Mouse (Mus musculus): ENCODE results near the gene Gm13696.
"Not testable (repeated sequence)": the region's sequence is repeated elsewhere in the genome, so short reads cannot be mapped to it uniquely, and the experiment has no call there.

The Gm13696 gene

GRCm38 (mm10) chr2:83972823-83973222 is at the start of gene Gm13696:
Gm13696 (plus strand) TSS chr2:83973123.
- DNase-seq (ENCODE audit: low read depth, low spot score) = not testable (repeated sequence)

DNA sequence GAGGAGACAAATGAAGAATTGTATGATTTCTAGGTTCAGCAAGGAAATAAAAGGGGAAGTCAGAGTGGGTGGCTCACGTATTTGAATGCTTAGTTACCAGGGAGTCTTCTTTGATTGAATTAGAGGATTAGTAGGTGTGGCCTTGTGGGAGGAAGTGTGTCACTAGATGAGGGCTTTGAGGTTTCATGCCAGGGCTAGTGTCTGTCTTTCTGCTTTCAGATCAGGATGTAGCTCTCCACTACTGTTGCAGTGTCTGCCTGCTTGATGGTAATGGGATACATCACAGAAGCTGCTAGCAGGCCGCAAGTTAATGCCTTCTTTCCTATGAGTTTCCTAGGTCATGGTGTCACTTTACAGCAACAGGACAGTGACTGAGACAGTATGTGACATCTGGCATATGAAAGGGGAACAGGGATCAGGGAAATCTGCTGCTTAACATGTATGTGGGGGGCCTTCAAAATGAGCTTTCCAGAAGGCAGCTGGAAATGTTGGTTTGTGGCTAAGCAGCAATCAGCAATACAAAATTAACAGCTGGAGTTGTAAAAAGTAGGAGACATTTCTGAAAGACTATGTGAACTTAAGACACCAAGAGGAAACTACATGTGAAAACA is 43.3 kb upstream of the Gm13696 start:
- DNase-seq (ENCODE audit: low read depth, low spot score) = no peak

- DNase-seq (ENCODE audit: low read depth, low spot score) = peak; percentile 11
Measured at GRCm38 (mm10) chr2:83940931-83941361, 32.0 kb upstream of the Gm13696 start, which contains the start of gene Zswim2. Zswim2 (minus strand) TSS chr2:83941228.

GRCm38 (mm10) chr2:83941378-83941777 is 31.5 kb upstream of the Gm13696 start:
- DNase-seq (ENCODE audit: low read depth, low spot score) = no peak

DNA sequence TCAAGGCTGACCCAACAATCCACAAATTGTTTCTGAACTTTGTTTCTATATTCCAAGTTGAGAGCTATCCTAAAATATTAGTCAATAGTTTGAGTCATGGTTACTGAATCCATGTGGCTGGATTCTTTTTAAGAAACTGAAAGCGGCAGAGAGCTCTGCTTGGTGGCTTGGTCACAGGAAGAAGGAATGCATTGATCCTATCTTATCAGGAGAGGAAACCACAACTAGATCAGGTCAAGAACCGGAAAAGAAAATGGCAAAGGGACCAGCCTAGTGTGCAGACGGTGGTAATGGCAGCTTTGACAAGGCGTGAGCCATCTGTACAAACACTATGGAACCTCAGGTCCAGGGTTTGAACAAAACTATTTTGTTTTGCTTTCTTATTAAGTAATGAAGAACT is 31.1 kb upstream of the Gm13696 start:
- no peak for DNase-seq (ENCODE audit: low read depth, low spot score)

- DNase-seq (ENCODE audit: low read depth, low spot score) = not testable (repeated sequence)
Measured at GRCm38 (mm10) chr2:83955393-83955792, 17.5 kb upstream of the Gm13696 start, which contains the start of gene Gm13698. Gm13698 (plus strand) TSS chr2:83955693.

- not testable (repeated sequence) for DNase-seq (ENCODE audit: low read depth, low spot score)
Measured at GRCm38 (mm10) chr2:83961203-83961602, 11.7 kb upstream of the Gm13696 start, which contains the start of gene Gm13693. Gm13693 (plus strand) TSS chr2:83961503.

GRCm38 (mm10) chr2:83967013-83967412 is 5.9 kb upstream of the Gm13696 start, which contains the start of gene Gm13695:
Gm13695 (plus strand) TSS chr2:83967313.
- DNase-seq (ENCODE audit: low read depth, low spot score) = not testable (repeated sequence)

GRCm38 (mm10) chr2:83978633-83979032 is 5.7 kb downstream of the Gm13696 start, which contains the start of gene Gm13694:
Gm13694 (plus strand) TSS chr2:83978933.
- not testable (repeated sequence) for DNase-seq (ENCODE audit: low read depth, low spot score)

GRCm38 (mm10) chr2:83984443-83984842 is 11.5 kb downstream of the Gm13696 start, which contains the start of gene Gm13697:
Gm13697 (plus strand) TSS chr2:83984743.
- DNase-seq (ENCODE audit: low read depth, low spot score) = not testable (repeated sequence)

DNA sequence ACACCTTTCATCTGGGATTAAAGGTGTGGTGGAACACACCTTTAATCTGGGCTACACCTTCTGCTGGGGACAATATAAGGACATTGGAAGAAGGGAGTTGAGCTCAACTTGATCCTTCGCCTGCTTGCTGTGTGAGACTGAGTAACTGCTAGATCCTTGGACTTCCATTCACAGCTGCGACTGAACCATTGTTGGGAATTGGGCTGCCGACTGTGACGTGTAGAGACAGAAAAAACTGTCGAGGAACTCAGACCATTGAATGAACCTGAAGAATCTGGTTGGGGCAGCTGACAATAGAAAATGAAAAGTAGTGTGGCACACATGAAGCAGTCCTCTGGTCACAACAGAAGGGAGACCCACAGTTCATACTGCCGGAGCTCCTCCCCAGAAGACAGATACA is 17.3 kb downstream of the Gm13696 start, which contains the start of gene Gm13691:
Gene Gm13691, plus strand, starts transcription at position 301 of the 400 bp plus-strand sequence.
- DNase-seq (ENCODE audit: low read depth, low spot score) = not testable (repeated sequence)

GRCm38 (mm10) chr2:83993639-83994255 is 20.8 kb downstream of the Gm13696 start:
- DNase-seq (ENCODE audit: low read depth, low spot score) = not testable (repeated sequence)

DNA sequence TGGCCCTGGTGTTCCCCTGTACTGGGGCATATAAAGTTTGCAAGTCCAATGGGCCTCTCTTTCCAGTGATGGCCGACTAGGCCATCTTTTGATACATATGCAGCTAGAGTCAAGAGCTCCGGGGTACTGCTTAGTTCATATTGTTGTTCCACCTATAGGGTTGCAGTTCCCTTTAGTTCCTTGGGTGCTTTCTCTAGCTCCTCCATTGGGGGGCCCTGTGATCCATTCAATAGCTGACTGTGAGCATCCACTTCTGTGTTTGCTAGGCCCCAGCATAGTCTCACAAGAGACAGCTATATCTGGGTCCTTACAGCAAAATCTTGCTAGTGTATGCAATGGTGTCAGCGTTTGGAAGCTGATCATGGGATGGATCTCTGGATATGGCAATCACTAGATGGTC is 21.6 kb downstream of the Gm13696 start:
- not testable (repeated sequence) for DNase-seq (ENCODE audit: low read depth, low spot score)

GRCm38 (mm10) chr2:84008913-84009312 is 36.0 kb downstream of the Gm13696 start:
- DNase-seq (ENCODE audit: low read depth, low spot score) = no peak

DNA sequence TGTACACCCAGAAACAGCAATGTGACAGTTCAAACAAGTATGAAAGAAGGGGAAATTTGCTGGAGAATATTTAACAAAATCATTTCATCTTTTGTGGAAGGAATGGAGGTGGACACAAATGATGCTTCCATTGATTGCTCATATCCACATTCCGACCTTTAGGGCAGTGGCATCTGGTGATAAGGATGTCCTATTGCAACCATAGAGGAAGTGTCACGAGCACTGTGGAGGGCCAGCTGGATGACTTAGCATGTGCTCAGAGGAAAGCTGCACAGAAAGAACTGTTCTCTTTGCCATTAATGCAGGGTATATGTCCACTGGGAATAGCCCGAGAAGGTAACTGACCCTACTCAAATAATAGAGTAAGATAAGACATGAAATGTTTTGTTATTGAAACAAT is 36.9 kb downstream of the Gm13696 start:
- no peak for DNase-seq (ENCODE audit: low read depth, low spot score)

GRCm38 (mm10) chr2:84014572-84014971 is 41.6 kb downstream of the Gm13696 start:
- DNase-seq (ENCODE audit: low read depth, low spot score) = no peak

DNA sequence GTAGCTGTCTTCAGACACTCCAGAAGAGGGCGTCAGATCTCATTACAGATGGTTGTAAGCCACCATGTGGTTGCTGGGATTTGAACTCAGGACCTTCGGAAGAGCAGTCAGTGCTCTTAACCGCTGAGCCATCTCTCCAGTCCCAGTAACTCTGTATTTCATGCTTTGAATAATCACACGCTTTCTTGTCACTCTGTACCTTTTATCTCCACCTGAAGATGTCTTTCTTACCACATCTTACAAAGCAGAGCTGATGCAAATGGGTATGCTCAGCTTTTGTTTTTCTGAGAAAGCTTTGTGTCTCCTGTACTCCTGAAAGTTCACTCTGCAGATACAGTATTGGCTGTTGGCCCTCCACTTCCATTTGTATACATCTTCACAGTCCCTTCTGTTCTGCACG is 43.4 kb downstream of the Gm13696 start:
- not testable (repeated sequence) for DNase-seq (ENCODE audit: low read depth, low spot score)

GRCm38 (mm10) chr2:84018330-84018729 is 45.4 kb downstream of the Gm13696 start:
- DNase-seq (ENCODE audit: low read depth, low spot score) = no peak

GRCm38 (mm10) chr2:84019519-84020305 is 46.8 kb downstream of the Gm13696 start:
- DNase-seq (ENCODE audit: low read depth, low spot score) = no peak

GRCm38 (mm10) chr2:84021930-84022329 is 49.0 kb downstream of the Gm13696 start:
- DNase-seq (ENCODE audit: low read depth, low spot score) = no peak

DNA sequence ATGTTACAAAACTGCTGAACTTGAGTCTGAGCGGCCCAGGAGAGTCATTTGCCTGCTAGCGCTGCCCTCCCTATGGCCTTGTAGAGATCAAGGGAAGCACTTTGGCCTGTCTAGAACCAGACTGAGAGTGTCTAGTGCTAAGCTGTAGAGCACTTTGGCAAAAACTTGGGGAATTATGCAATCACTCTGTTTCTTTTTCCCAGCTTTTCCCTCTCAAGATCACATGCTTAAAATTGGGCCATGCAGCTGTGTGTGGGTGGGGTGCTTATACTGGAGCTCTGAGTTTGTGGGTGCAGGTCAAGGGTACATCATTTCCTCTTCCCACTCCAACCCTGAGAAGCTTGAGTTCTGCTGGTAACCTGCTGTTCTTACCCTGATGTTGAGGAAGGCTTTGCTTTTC is 50.0 kb downstream of the Gm13696 start:
- DNase-seq (ENCODE audit: low read depth, low spot score) = no peak

GRCm38 (mm10) chr2:84023319-84023718 is 50.4 kb downstream of the Gm13696 start:
- no peak for DNase-seq (ENCODE audit: low read depth, low spot score)

Data from retina, adult 2 months (tissue).